Mouse (Mus musculus) limb, embryonic 14.5 days (tissue): ENCODE data around the gene Gsap. TPM values are rescaled to one million over a fixed set of nuclear protein-coding genes. Genes with fewer than 3 reads are reported as not detected.
"Not testable (repeated sequence)": the region's sequence is repeated elsewhere in the genome, so short reads cannot be mapped to it uniquely, and the experiment has no call there.

Experiments
- ATAC-seq: fragments of 200-750 bp; cut with Nextera tagmentation; 2 replicates; pipeline ENCODE4 v1.8.0; 2017; ENCODE audit warnings: low read depth, moderate number of reproducible peaks, moderate TSS enrichment; ENCODE audit not compliant: low FRiP score
- DNase-seq: peaks from one replicate; pipeline ENCODE4 v3.0.0-alpha.2; 2015; ENCODE audit warnings: low spot score
- H3K27ac ChIP-seq: fragments of 300-500 bp; sonication (generic); replicated peaks from 2 replicates; pipeline ENCODE4 v1.5.1; 2014; ENCODE audit warnings: low read depth, mild to moderate bottlenecking, low read length, moderate library complexity, mixed read lengths
- H3K27me3 ChIP-seq: fragments of 300-500 bp; sonication (generic); 2 replicates; pipeline ENCODE4 v1.6.1; 2014; ENCODE audit warnings: low read length, mixed read lengths; ENCODE audit not compliant: control insufficient read depth, insufficient read depth
- H3K36me3 ChIP-seq: fragments of 300-500 bp; sonication (generic); 2 replicates; pipeline ENCODE4 v1.6.1; 2014; ENCODE audit warnings: mild to moderate bottlenecking, low read length, moderate library complexity, mixed read lengths; ENCODE audit not compliant: control insufficient read depth, insufficient read depth
- H3K4me1 ChIP-seq: fragments of 300-500 bp; sonication (generic); 2 replicates; pipeline ENCODE4 v1.6.1; 2014; ENCODE audit warnings: antibody characterized with exemption, low read length, mixed read lengths; ENCODE audit not compliant: control insufficient read depth, insufficient read depth
- H3K4me2 ChIP-seq: fragments of 300-500 bp; sonication (generic); replicated peaks from 2 replicates; pipeline ENCODE4 v1.6.1; 2014; ENCODE audit warnings: low read depth, mild to moderate bottlenecking, low read length, moderate library complexity; ENCODE audit not compliant: severe bottlenecking
- H3K4me3 ChIP-seq: fragments of 300-500 bp; sonication (generic); replicated peaks from 2 replicates; pipeline ENCODE4 v1.5.1; 2014; ENCODE audit warnings: low read length
- H3K9ac ChIP-seq: fragments of 300-500 bp; sonication (generic); 2 replicates; pipeline ENCODE4 v1.6.1; 2014; ENCODE audit warnings: mild to moderate bottlenecking, low read depth, low read length, moderate library complexity; ENCODE audit not compliant: severe bottlenecking
- H3K9me3 ChIP-seq: fragments of 300-500 bp; sonication (generic); 2 replicates; pipeline ENCODE4 v1.6.1; 2016; ENCODE audit warnings: low read length; ENCODE audit not compliant: control insufficient read depth
- POLR2A ChIP-seq: fragments of 200-500 bp; IDR thresholded peaks from 2 replicates; pipeline ENCODE4 v1.8.0; 2012; ENCODE audit warnings: inconsistent platforms, mild to moderate bottlenecking, moderate library complexity, borderline replicate concordance; ENCODE audit not compliant: insufficient read depth, insufficient read length; ENCODE audit errors: extremely low read depth
- WGBS: fragments of 180-500 bp; shearing (Covaris S2); extraction: QIAGEN DNeasy Blood & Tissue Kit; methylation state at CpG from one replicate; pipeline ENCODE4 v1.1.7; 2014; 5-methylcytosine and 5-hydroxymethylcytosine counted together
- polyA plus RNA-seq, 2 experiments: library from polyadenylated mRNA; depleted of rRNA in 1 of 2; stranded (reverse) in 1 of 2; unstranded in 1 of 2; fragments of >200 nt; fragmentation: Nextera tagmentation in 1 of 2; extraction: Ambion mirVana in 1 of 2; gene quantifications; 2 replicates each; pipeline versions ENCODE4 v1.2.1 to v1.2.3; 2012 to 2014

The Gsap gene
- polyA plus RNA-seq, 2 experiments: 2.8 to 2.9 TPM

- no peak overlapping the region for H3K4me3 ChIP-seq
These were observed 6.6 kb upstream of the Gsap start for GRCm38 (mm10) chr5:21179496-21179895.

GRCm38 (mm10) chr5:21183046-21183445 lies 3.0 kb upstream of the Gsap start:
- not testable (repeated sequence) for H3K9ac ChIP-seq, H3K27me3 ChIP-seq, H3K4me3 ChIP-seq, H3K4me2 ChIP-seq, H3K4me1 ChIP-seq, H3K27ac ChIP-seq, H3K9me3 ChIP-seq, ATAC-seq, H3K36me3 ChIP-seq, DNase-seq
- 55% methylated on average over 2 of the region's 2 CpGs for WGBS

More at GRCm38 (mm10) chr5:21179496-21179895, 6.6 kb upstream of the Gsap start:
- H3K9ac ChIP-seq: no peak overlapping the region
- no peak overlapping the region for H3K4me2 ChIP-seq
- H3K27ac ChIP-seq: no peak overlapping the region
- no peaks in the 10 kb centered on the region for H3K27me3 ChIP-seq
- peaks cover 13% of the 10 kb centered on the region for H3K4me1 ChIP-seq
- H3K9me3 ChIP-seq: peaks cover 7% of the 10 kb centered on the region; the same call in 1 of the 2 replicates
- no peaks in the 10 kb centered on the region for H3K36me3 ChIP-seq
- ATAC-seq (no peak), DNase-seq (no peak)
- TF ChIP-seq POLR2A: no peak

- Histone ChIP-seq H3K27ac (no peak overlapping the region), H3K27me3 (no peaks in the 10 kb centered on the region), H3K36me3 (no peaks in the 10 kb centered on the region), H3K9ac (0 out of 2 replicates have a peak overlapping the region, but pooled peaks have one; percentile 66), H3K4me3 (peak overlapping the region; percentile 54), H3K9me3 (no peaks in the 10 kb centered on the region), H3K4me2 (peak overlapping the region; percentile 87), H3K4me1 (peaks cover 6% of the 10 kb centered on the region; the same call in 1 of the 2 replicates)
- WGBS: 12% methylated on average over 4 of the region's 4 CpGs
- no peak for DNase-seq
- TF ChIP-seq POLR2A: no peak
- no peak for ATAC-seq
These were observed 766 bp downstream of the Gsap start for GRCm38 (mm10) chr5:21186821-21187220.

GRCm38 (mm10) chr5:21188435-21188834 lies 2.4 kb downstream of the Gsap start:
- Histone ChIP-seq H3K36me3 (no peaks in the 10 kb centered on the region), H3K4me2 (no peak overlapping the region), H3K4me3 (no peak overlapping the region), H3K27ac (no peak overlapping the region), H3K9me3 (peaks cover 5% of the 10 kb centered on the region; the same call in 1 of the 2 replicates), H3K27me3 (no peaks in the 10 kb centered on the region), H3K9ac (no peak overlapping the region), H3K4me1 (peaks cover 6% of the 10 kb centered on the region; the same call in 1 of the 2 replicates)
- DNase-seq (no peak), ATAC-seq (no peak)
- 31% methylated on average over 3 of the region's 3 CpGs for WGBS
- no peak for TF ChIP-seq POLR2A

DNA sequence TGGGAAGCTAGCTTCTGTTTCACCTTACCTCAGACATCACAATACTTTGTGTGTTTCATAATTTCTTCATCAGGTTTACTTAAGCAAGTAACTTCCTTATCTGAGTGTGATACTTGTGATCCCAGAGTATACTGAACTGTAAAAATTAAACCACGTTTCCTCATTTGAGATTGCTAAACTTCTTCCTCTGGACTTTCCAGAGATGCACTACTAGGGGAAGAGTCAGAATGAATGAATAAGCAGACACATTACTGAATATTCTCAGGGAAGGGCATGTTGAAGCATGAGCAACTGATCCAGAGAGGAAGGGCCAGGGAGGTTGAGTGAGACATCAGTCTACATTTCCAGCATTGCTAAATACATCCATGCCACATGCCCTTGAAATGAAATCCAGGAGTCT lies 3.0 kb downstream of the Gsap start:
- Histone ChIP-seq H3K27me3 (no peaks in the 10 kb centered on the region), H3K4me1 (peaks cover 6% of the 10 kb centered on the region; the same call in 1 of the 2 replicates), H3K4me3 (no peak overlapping the region), H3K36me3 (no peaks in the 10 kb centered on the region), H3K4me2 (no peak overlapping the region), H3K9ac (no peak overlapping the region), H3K9me3 (peaks cover 5% of the 10 kb centered on the region; the same call in 1 of the 2 replicates), H3K27ac (no peak overlapping the region)
- WGBS: 74% methylated on average over 1 of the region's 1 CpGs
- no peak for DNase-seq
- TF ChIP-seq POLR2A: no peak
- no peak for ATAC-seq

DNA sequence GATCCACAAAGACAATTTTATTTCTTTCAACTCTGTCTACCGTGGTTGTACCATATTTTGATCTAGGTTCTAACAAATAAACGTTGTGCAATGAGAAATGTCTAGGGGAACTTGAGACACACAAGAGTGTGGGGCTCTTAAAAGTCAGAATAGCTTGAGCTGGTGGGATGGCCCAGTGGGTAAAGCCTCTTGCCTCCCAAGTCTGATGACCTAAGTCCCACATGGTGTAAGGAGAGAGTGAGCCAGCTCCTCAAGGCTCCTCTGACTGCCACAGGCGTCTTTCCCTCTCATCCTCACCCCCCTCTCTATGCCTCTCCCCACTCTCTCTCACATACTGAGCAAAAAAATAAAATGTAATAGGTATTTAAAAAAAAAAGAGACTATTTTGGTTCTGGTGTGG lies 3.4 kb downstream of the Gsap start:
- H3K4me3 ChIP-seq: no peak overlapping the region
- H3K36me3 ChIP-seq: no peaks in the 10 kb centered on the region
- ATAC-seq: no peak
- no peak overlapping the region for H3K9ac ChIP-seq
- H3K27ac ChIP-seq: no peak overlapping the region
- H3K4me1 ChIP-seq: peaks cover 6% of the 10 kb centered on the region; the same call in 1 of the 2 replicates
- TF ChIP-seq POLR2A: no peak
- 81% methylated on average over 3 of the region's 3 CpGs for WGBS
- H3K27me3 ChIP-seq: no peaks in the 10 kb centered on the region
- no peak overlapping the region for H3K4me2 ChIP-seq
- no peak for DNase-seq
- peaks cover 5% of the 10 kb centered on the region; the same call in 1 of the 2 replicates for H3K9me3 ChIP-seq
